Mouse (Mus musculus): ENCODE measurements around the gene Wipf2. TPM values are rescaled to one million over a fixed set of nuclear protein-coding genes. Genes with fewer than 3 reads are reported as not detected.

Gene Wipf2
- polyA plus RNA-seq, 1 experiment from 2014 or later: 7.1 TPM

DNA sequence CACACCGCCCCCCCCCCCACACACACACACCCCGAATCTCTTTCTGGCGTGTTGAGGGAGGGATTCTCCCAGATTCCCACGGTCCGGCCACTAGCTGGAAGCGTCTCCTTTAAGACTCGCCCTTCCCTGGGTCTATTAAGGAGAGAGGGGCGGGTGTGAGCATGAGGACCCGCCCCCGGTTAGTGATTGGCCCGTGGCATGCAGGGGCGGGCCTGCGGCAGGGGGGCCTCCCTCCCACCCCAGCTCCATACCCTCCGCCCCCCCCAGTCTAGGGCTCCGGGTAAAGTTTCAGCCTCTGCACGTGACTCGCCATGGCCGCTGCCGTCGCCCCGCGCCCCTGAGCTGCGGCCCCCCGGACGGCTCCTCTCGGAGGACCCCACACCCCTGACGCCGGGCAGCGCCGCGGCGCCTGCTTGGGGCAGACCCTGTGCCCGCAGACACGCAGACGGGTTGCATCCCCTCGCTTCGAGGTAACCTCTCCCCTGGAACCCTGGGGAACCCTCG, 74.0 kb downstream of the Wipf2 start:
- Histone ChIP-seq H3K9me3 (ENCODE audit: control insufficient read depth, low read depth, low read length) (no peaks in the 10 kb centered on the region), H3K4me2 (replicated peaks; ENCODE audit: low read depth, low read length) (peak overlapping the region; percentile 96), H3K9ac (replicated peaks; ENCODE audit: low read depth, low read length) (peak overlapping the region; percentile 92), H3K27me3 (ENCODE audit: control insufficient read depth, insufficient read depth, low read length) (no peaks in the 10 kb centered on the region), H3K4me1 (ENCODE audit: control insufficient read depth, insufficient read depth, low read length) (peaks cover 71% of the 10 kb centered on the region), H3K4me3 (ENCODE audit: low read depth, low read length) (peak overlapping the region; percentile 87), H3K27ac (ENCODE audit: low read length) (peak overlapping the region; percentile 96), H3K36me3 (ENCODE audit: control insufficient read depth, insufficient read depth, low read length) (no peaks in the 10 kb centered on the region)
- WGBS: 1% methylated on average over 36 of the region's 38 CpGs
- peak; percentile 87 for ATAC-seq (ENCODE audit: insufficient number of reproducible peaks, insufficient read depth, low FRiP score, low read depth)

DNA sequence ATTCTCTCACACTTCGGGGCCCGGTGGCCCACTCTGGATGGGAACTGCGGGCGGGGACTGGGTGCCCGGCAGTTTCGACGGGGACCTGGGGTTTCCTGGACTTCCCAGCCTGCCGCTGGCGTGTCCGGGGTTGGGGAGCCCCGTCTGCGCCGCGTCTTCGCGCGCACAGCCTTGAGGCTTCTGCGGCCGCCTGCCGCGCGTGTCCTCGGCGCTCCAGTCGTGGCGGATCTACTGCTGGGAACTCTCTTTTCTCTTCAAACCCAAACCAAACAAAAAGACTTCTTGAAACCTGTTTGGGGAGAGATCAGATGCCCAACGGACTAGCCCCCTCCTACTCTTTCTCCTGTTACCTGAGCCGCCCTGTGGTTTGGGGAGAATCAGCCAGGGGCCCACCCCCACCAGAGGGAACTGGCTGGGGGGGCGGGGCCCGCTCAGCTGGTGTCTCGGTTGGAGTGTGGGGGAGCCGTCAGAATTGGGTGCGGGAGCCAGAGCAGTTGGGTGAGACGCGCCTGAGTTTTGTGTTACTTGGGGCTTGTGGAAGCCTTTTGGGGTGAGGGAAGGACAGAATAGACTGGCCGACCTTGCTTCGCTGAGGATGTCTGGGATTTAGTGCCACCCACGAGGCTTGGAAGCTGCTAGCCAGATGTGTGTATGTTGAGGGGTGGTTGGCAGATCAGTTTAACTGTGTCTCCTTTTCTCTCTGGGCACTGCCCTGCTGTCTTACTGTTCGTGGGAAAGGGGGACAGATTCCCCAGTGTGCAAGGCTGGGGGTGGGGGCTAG, 74.7 kb downstream of the Wipf2 start:
- Histone ChIP-seq H3K9me3 (ENCODE audit: control insufficient read depth, low read depth, low read length) (no peaks in the 10 kb centered on the region), H3K4me2 (replicated peaks; ENCODE audit: low read depth, low read length) (peak overlapping the region; percentile 96), H3K27ac (ENCODE audit: low read length) (peak overlapping the region; percentile 96), H3K9ac (replicated peaks; ENCODE audit: low read depth, low read length) (peak overlapping the region; percentile 92), H3K4me1 (ENCODE audit: control insufficient read depth, insufficient read depth, low read length) (peaks cover 71% of the 10 kb centered on the region), H3K4me3 (ENCODE audit: low read depth, low read length) (peak overlapping the region; percentile 87), H3K27me3 (ENCODE audit: control insufficient read depth, insufficient read depth, low read length) (no peaks in the 10 kb centered on the region), H3K36me3 (ENCODE audit: control insufficient read depth, insufficient read depth, low read length) (no peaks in the 10 kb centered on the region)
- WGBS: under 1% methylated on average over 39 of the region's 39 CpGs
- ATAC-seq (ENCODE audit: insufficient number of reproducible peaks, insufficient read depth, low FRiP score, low read depth): no peak

DNA sequence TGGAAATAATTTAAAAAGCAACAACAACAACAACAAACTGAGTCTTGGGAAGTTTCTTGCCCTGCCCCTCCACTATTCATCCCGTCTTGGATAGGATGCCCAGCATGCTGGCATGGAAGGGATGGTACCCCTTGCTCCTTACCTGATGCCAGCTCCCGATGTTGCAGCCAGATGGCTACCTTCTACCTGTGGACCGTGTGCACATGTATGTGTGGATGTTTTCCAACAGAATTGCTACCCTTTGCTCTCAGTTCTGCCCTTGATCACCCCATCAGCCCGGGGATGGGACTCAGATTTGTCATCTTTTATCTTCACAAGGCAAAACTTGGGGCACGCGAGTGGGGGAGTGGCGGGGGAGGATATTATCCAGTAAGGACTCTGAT, 75.3 kb downstream of the Wipf2 start:
- peaks cover 73% of the 10 kb centered on the region for H3K4me1 ChIP-seq (ENCODE audit: control insufficient read depth, insufficient read depth, low read length)
- H3K27me3 ChIP-seq (ENCODE audit: control insufficient read depth, insufficient read depth, low read length): no peaks in the 10 kb centered on the region
- peak overlapping the region; percentile 96; the same call in 1 of the 2 replicates for H3K27ac ChIP-seq (ENCODE audit: low read length)
- ATAC-seq (ENCODE audit: insufficient number of reproducible peaks, insufficient read depth, low FRiP score, low read depth): no peak
- no peaks in the 10 kb centered on the region for H3K9me3 ChIP-seq (ENCODE audit: control insufficient read depth, low read depth, low read length)
- 26% methylated on average over 7 of the region's 7 CpGs for WGBS
- peak overlapping the region; percentile 96 for H3K4me2 ChIP-seq (replicated peaks; ENCODE audit: low read depth, low read length)
- H3K4me3 ChIP-seq (ENCODE audit: low read depth, low read length): peak overlapping the region; percentile 87
- no peaks in the 10 kb centered on the region for H3K36me3 ChIP-seq (ENCODE audit: control insufficient read depth, insufficient read depth, low read length)
- H3K9ac ChIP-seq (replicated peaks; ENCODE audit: low read depth, low read length): peak overlapping the region; percentile 92

DNA sequence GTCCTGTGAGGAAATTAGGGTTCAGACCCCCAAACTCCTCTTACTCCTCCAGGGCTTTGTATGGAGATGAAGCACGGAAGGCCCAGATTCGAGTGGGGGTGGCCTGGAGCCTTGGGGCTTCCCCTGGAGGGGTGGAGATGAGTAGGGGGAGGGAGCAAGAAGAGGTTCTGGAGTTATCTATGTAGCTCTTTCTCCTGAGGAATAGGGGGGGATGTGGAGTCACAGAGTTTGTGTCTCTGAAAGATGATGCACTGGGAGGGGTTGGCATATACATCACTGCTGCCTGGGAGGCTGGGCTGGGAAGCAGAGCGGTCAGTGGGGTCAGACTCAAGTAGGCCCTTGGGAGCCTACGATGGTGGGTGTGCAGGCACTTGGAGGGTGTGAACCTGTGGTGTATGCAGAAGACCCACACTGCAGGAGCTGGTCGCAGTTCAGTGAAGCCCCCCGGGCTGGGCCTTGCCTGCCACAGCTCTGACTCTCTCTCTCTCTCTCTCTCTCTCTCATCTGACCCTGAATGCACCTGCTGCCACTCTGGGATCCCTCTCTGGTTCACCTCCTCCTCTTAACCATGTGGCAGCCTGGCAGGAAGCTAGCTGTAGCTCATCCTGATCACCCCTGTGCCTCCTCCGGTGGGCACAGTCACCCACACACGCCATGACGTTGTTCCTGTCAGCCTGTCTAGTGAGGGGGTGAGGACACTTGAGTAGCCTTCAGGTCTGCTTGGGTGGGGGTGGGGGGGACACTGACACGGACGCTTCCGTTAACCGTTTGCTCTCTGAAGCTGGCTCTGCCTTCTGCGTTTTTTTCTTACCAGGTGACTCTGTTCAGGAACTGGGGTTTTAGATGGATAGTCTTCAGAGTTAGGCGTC, 75.9 kb downstream of the Wipf2 start:
- Histone ChIP-seq H3K9ac (replicated peaks; ENCODE audit: low read depth, low read length) (peak overlapping the region; percentile 92; the same call in 1 of the 2 replicates), H3K27ac (ENCODE audit: low read length) (peak overlapping the region; percentile 96; the same call in 1 of the 2 replicates), H3K4me1 (ENCODE audit: control insufficient read depth, insufficient read depth, low read length) (peaks cover 79% of the 10 kb centered on the region), H3K4me2 (replicated peaks; ENCODE audit: low read depth, low read length) (peak overlapping the region; percentile 96), H3K27me3 (ENCODE audit: control insufficient read depth, insufficient read depth, low read length) (no peaks in the 10 kb centered on the region), H3K9me3 (ENCODE audit: control insufficient read depth, low read depth, low read length) (no peaks in the 10 kb centered on the region), H3K4me3 (ENCODE audit: low read depth, low read length) (peak overlapping the region; percentile 87), H3K36me3 (ENCODE audit: control insufficient read depth, insufficient read depth, low read length) (no peaks in the 10 kb centered on the region)
- WGBS: 31% methylated on average over 15 of the region's 15 CpGs
- no peak for ATAC-seq (ENCODE audit: insufficient number of reproducible peaks, insufficient read depth, low FRiP score, low read depth)

DNA sequence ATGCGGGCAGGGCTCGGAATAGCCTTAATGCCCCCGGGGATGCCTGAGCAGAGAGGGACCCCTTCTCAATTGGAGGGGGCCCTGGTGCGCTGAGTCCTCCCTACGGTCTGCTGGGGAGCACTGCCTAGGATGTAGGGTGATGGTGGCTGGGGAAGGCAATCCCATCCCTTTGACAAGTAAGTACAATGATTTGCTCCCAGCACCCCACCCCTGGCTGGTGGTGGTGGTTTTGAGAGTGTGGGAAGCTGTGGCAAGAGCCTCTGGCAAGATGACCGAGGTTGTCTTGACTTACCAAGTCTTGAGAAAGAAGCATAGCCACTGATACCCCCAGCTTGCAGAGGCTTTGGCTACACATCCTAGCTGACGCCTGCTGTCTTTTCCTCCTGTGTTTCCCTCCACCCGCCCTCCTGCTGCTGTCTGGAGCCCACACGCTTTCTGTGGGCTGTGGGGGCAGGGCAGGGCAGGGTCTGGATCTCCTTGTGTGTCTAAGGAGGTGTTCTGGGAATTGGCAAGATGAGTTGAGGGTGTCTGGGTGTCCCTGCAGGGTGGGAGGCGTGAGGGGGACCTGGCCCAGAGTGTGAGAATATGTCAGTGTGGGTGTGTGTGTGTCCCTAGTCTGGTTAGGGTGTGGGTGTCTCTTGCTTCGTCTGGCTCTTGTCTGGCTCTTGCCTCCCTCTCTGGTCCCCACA, 76.7 kb downstream of the Wipf2 start:
- H3K27me3 ChIP-seq (ENCODE audit: control insufficient read depth, insufficient read depth, low read length): no peaks in the 10 kb centered on the region
- H3K4me2 ChIP-seq (replicated peaks; ENCODE audit: low read depth, low read length): peak overlapping the region; percentile 96
- H3K4me1 ChIP-seq (ENCODE audit: control insufficient read depth, insufficient read depth, low read length): peaks cover 87% of the 10 kb centered on the region
- ATAC-seq (ENCODE audit: insufficient number of reproducible peaks, insufficient read depth, low FRiP score, low read depth): no peak
- WGBS: 34% methylated on average over 11 of the region's 11 CpGs
- peak overlapping the region; percentile 87 for H3K4me3 ChIP-seq (ENCODE audit: low read depth, low read length)
- no peaks in the 10 kb centered on the region for H3K36me3 ChIP-seq (ENCODE audit: control insufficient read depth, insufficient read depth, low read length)
- peak overlapping the region; percentile 96 for H3K27ac ChIP-seq (ENCODE audit: low read length)
- H3K9ac ChIP-seq (replicated peaks; ENCODE audit: low read depth, low read length): peak overlapping the region; percentile 25; the same call in 1 of the 2 replicates
- H3K9me3 ChIP-seq (ENCODE audit: control insufficient read depth, low read depth, low read length): no peaks in the 10 kb centered on the region

DNA sequence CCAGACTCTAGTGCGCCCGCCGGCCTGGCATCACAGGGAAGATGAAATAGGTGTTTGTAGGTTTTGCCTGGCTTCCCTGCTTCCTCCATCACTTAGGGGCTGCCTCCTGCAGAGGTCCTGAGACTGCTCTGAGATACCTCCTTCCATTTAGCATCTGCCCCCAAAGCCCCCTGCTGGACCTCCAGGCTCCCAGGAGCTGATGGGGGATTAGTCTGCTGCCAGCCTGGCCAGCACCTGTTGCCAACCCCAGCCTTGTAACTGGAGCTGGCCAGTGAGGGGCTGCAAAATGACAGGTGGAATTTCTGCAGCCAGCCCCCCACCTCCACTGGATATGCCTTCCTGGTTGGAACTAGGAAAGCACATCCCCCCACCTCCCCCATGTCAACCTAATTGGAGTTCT, 77.3 kb downstream of the Wipf2 start:
- no peaks in the 10 kb centered on the region for H3K27me3 ChIP-seq (ENCODE audit: control insufficient read depth, insufficient read depth, low read length)
- peaks cover 88% of the 10 kb centered on the region for H3K4me1 ChIP-seq (ENCODE audit: control insufficient read depth, insufficient read depth, low read length)
- H3K9ac ChIP-seq (replicated peaks; ENCODE audit: low read depth, low read length): no peak overlapping the region; the same call in 1 of the 2 replicates
- no peak for ATAC-seq (ENCODE audit: insufficient number of reproducible peaks, insufficient read depth, low FRiP score, low read depth)
- peak overlapping the region; percentile 96 for H3K27ac ChIP-seq (ENCODE audit: low read length)
- no peaks in the 10 kb centered on the region for H3K36me3 ChIP-seq (ENCODE audit: control insufficient read depth, insufficient read depth, low read length)
- H3K9me3 ChIP-seq (ENCODE audit: control insufficient read depth, low read depth, low read length): no peaks in the 10 kb centered on the region
- WGBS: 37% methylated on average over 3 of the region's 3 CpGs
- H3K4me3 ChIP-seq (ENCODE audit: low read depth, low read length): peak overlapping the region; percentile 87
- peak overlapping the region; percentile 96 for H3K4me2 ChIP-seq (replicated peaks; ENCODE audit: low read depth, low read length)

DNA sequence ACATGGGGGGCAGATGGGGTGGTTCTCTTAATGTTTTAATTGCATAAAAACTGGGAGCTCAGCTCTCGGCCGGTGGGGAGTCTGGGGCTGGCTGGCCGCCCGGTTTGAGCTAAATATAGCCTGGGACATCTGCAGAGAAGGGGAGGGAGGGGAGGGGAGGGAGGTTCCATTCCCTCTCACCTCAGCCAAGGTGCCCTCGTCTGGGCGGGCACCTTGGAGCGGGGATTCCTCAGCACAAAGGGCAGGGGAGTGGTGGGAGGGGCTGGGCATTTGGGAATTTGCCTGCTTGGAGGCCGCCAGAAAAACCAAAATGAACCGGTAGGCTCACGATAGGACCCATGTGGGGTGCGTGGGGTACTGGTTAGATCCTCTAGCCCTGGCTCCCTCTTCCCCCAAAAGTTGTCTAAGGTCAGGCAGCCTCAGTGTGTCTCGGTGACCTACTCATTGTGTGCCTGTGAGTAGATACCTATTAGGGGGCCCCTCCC, 77.9 kb downstream of the Wipf2 start:
- H3K27ac ChIP-seq (ENCODE audit: low read length): peak overlapping the region; percentile 96
- H3K36me3 ChIP-seq (ENCODE audit: control insufficient read depth, insufficient read depth, low read length): no peaks in the 10 kb centered on the region
- peak overlapping the region; percentile 87 for H3K4me3 ChIP-seq (ENCODE audit: low read depth, low read length)
- H3K27me3 ChIP-seq (ENCODE audit: control insufficient read depth, insufficient read depth, low read length): no peaks in the 10 kb centered on the region
- H3K4me2 ChIP-seq (replicated peaks; ENCODE audit: low read depth, low read length): peak overlapping the region; percentile 96
- peak overlapping the region; percentile 25 for H3K9ac ChIP-seq (replicated peaks; ENCODE audit: low read depth, low read length)
- H3K4me1 ChIP-seq (ENCODE audit: control insufficient read depth, insufficient read depth, low read length): peaks cover 87% of the 10 kb centered on the region
- 2% methylated on average over 12 of the region's 12 CpGs for WGBS
- no peak for ATAC-seq (ENCODE audit: insufficient number of reproducible peaks, insufficient read depth, low FRiP score, low read depth)
- no peaks in the 10 kb centered on the region for H3K9me3 ChIP-seq (ENCODE audit: control insufficient read depth, low read depth, low read length)

Measured in stomach, embryonic 14.5 days (tissue).